ENCODE assay signal across 10 mouse cellular contexts in genomic region chr9:76000876-76001858, GRCm38 (mm10). TPM values are rescaled to one million over a fixed set of nuclear protein-coding genes. Genes with fewer than 3 reads are reported as not detected.
DNase-seq lines count a peak whose midpoint lies in the region.
"Had no signal": no experiment of that assay in that cellular context is flagged by ENCODE, and none has a peak within 500 bp of the region (broad histone marks: within the 10 kb centered on the region; RNA-seq: fewer than 3 reads in every experiment).

No protein-coding gene starts in this region.

- H3K27me3 ChIP-seq in heart, embryonic 10.5 days (ENCODE audit: insufficient read depth, poor library complexity, severe bottlenecking): no peaks in the 10 kb centered on the region

- no peak overlapping the region for H3K27ac ChIP-seq in heart, embryonic 10.5 days
- H3K27ac ChIP-seq: macrophage had no signal

- H3K36me3 ChIP-seq in heart, embryonic 10.5 days: no peaks in the 10 kb centered on the region

- H3K9me3 ChIP-seq in heart, embryonic 10.5 days: no peaks in the 10 kb centered on the region

- DNase-seq in heart, adult 11 months: peak; percentile 73
- no peak for DNase-seq in heart, embryonic 10.5 days (ENCODE audit: low spot score)
- peak; percentile 49 for DNase-seq in left cerebral cortex, postnatal 4 days
- no peak for DNase-seq in left cerebral cortex, adult 18-20 months (ENCODE audit: low spot score in 2 of 2)
- DNase-seq in MEL-GATA-1-ER (ENCODE audit: extremely low read depth, low read depth): peak; percentile 71
- DNase-seq in kidney, postnatal 4 days: peak; percentile 66 to 68
- no peak for DNase-seq in testis, postnatal 14 days (ENCODE audit: low spot score)
- DNase-seq in gastrocnemius, adult 8-10 months (ENCODE audit: low spot score in 2 of 2): no peak

- peaks cover 10% of the 10 kb centered on the region for H3K4me1 ChIP-seq in heart, embryonic 10.5 days

- 71% methylated on average over 10 of the region's 10 CpGs for WGBS in heart, embryonic 10.5 days

- H3K4me3 ChIP-seq in heart, embryonic 10.5 days: no peak overlapping the region

- intact Hi-C loops in left cerebral cortex, postnatal 4 days (cut with DNase I): no loop called here

RNA-seq across cellular contexts. Expression of gene Hmgcll1, which starts 13.5 kb away (rescaled TPM):
- polyA plus RNA-seq in heart, embryonic 10.5 days (2016; fragmentation: Nextera tagmentation; extraction: Ambion mirVana): 3.2 TPM in 2 replicates
- total RNA-seq in left cerebral cortex, postnatal 4 days (2021): 10 to 100 TPM; 28.8 to 30.0 TPM
- 10 to 100 TPM; 16.4 to 16.9 TPM for total RNA-seq in left cerebral cortex, adult 18-20 months (2021)
- under 1 TPM; 0.16 to 0.63 (median 0.25) TPM for total RNA-seq in gastrocnemius, adult 8-10 months (2022)
- total RNA-seq: granulocyte monocyte progenitor cell, adult 5-6 weeks had no signal
- polyA plus RNA-seq: macrophage had no signal

Comparison
In these comparisons a context has a peak if more than half of its experiments do, and no peak if none do; other contexts are left out.
1. DNase-seq: peak in heart, adult 11 months (single experiment), left cerebral cortex, postnatal 4 days (single experiment), MEL-GATA-1-ER (single experiment) and kidney, postnatal 4 days (2 of 2); none in heart, embryonic 10.5 days (single experiment), left cerebral cortex, adult 18-20 months (0 of 2), testis, postnatal 14 days (single experiment) and gastrocnemius, adult 8-10 months (0 of 2).
2. RNA of gene Hmgcll1, which starts 13.5 kb away (total RNA-seq): 28.8 to 30.0 TPM in left cerebral cortex, postnatal 4 days and 16.4 to 16.9 TPM in left cerebral cortex, adult 18-20 months; 0.16 to 0.63 TPM in gastrocnemius, adult 8-10 months; every median in the first group is over 10 times any median in the second.